Mouse (Mus musculus) kidney, adult 2 months (tissue): ENCODE data around the gene Pan3. TPM values are rescaled to one million over a fixed set of nuclear protein-coding genes. Genes with fewer than 3 reads are reported as not detected.

Experiments
- DNase-seq: peaks from one replicate; pipeline ENCODE4 v3.0.0; 2021
- H3K27ac ChIP-seq: fragments of 200-500 bp; 2 replicates; pipeline ENCODE4 v1.5.1; 2012; ENCODE audit warnings: low read depth, low read length, control low read depth, inconsistent platforms; ENCODE audit not compliant: insufficient read depth
- H3K27me3 ChIP-seq: fragments of 200-500 bp; replicated peaks from 2 replicates; pipeline ENCODE4 v1.6.1; 2012; ENCODE audit warnings: mild to moderate bottlenecking, moderate library complexity, low read length, inconsistent platforms; ENCODE audit not compliant: control insufficient read depth, insufficient read depth
- H3K36me3 ChIP-seq: fragments of 200-500 bp; 2 replicates; pipeline ENCODE4 v1.6.1; 2012; ENCODE audit warnings: mild to moderate bottlenecking, moderate library complexity, low read length, inconsistent platforms; ENCODE audit not compliant: control insufficient read depth, insufficient read depth
- H3K4me1 ChIP-seq: fragments of 200-500 bp; 2 replicates; pipeline ENCODE4 v1.6.1; 2011; ENCODE audit warnings: low read length; ENCODE audit not compliant: control insufficient read depth, insufficient read depth
- H3K4me3 ChIP-seq: fragments of 200-500 bp; 2 replicates; pipeline ENCODE4 v1.5.1; 2011; ENCODE audit warnings: mild to moderate bottlenecking, low read depth, low read length, control low read depth; ENCODE audit not compliant: insufficient read depth
- CTCF ChIP-seq: fragments of 200-500 bp; conservative IDR thresholded peaks from 2 replicates; pipeline ENCODE4 v1.5.1; 2011; ENCODE audit warnings: low read depth, mild to moderate bottlenecking, control low read depth, low read length, moderate library complexity, mixed read lengths; ENCODE audit not compliant: insufficient read depth, insufficient read length
- POLR2A ChIP-seq: fragments of 200-500 bp; IDR thresholded peaks from one replicate; pipeline ENCODE4 v1.6.1; 2011; ENCODE audit warnings: low read depth, low read length, control low read depth
- WGBS: fragments of 180-500 bp; shearing (Covaris S2); methylation state at CpG from one replicate; pipeline ENCODE4 v1.1.7; 2018; 5-methylcytosine and 5-hydroxymethylcytosine counted together
- polyA plus RNA-seq: library from polyadenylated mRNA; depleted of rRNA; stranded (reverse); fragments of >200 nt; gene quantifications from 2 replicates; pipeline ENCODE4 v1.2.3, GENCODE M21; 2012

Gene Pan3
- polyA plus RNA-seq, 1 experiment: 47.2 TPM

DNA sequence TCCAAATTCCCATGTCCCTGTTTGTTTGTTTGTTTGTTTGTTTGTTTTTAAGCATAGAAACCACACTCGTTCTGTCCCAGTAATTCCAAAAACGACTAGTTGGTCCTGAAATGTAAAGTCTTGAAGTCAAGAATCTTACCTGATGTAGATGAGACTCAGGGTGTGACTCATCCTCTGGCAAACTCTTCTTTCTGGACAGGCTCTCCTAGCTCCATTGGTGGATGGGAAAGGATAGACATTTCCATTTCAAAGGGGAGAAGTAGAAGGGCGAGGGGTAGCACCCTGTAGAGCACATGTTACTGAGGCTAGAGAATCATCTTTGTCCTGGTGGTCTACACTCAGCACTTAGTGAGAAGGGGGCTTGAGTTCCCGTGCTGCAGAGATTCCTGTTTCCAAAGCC, 12.8 kb downstream of the Pan3 start:
- WGBS: 76% methylated on average over 4 of the region's 4 CpGs

DNA sequence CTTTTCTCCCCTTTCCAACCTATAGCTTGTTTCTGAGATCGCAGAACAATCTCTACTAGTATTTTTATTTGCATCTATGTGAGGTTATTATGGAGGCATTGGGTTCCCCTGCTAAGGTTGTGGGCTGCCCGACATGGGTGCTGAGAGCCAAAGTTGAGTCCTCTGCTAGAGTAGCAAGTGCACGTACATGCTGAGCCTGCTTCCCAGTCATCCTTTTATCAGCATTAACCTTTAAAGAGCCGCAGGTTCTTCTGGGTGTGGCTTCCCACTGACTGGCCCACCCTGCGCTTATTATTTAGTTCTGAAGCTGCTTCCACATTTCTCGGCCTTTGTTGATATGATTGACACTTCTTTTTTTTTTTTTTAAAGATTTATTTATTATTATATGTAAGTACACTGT, 14.3 kb downstream of the Pan3 start:
- Histone ChIP-seq H3K27ac (no peak overlapping the region), H3K4me3 (no peak overlapping the region), H3K4me1 (peaks cover 16% of the 10 kb centered on the region), H3K27me3 (no peaks in the 10 kb centered on the region), H3K36me3 (no peaks in the 10 kb centered on the region)
- TF ChIP-seq POLR2A (no peak), CTCF (no peak)
- DNase-seq: no peak
- WGBS: 87% methylated on average over 6 of the region's 6 CpGs

More for the DNA sequence above, 12.8 kb downstream of the Pan3 start:
- H3K36me3 ChIP-seq: no peaks in the 10 kb centered on the region
- H3K4me3 ChIP-seq: no peak overlapping the region
- peaks cover 13% of the 10 kb centered on the region for H3K4me1 ChIP-seq
- H3K27me3 ChIP-seq: no peaks in the 10 kb centered on the region
- H3K27ac ChIP-seq: no peak overlapping the region
- DNase-seq: no peak
- no peak for TF ChIP-seq CTCF
- no peak for TF ChIP-seq POLR2A

DNA sequence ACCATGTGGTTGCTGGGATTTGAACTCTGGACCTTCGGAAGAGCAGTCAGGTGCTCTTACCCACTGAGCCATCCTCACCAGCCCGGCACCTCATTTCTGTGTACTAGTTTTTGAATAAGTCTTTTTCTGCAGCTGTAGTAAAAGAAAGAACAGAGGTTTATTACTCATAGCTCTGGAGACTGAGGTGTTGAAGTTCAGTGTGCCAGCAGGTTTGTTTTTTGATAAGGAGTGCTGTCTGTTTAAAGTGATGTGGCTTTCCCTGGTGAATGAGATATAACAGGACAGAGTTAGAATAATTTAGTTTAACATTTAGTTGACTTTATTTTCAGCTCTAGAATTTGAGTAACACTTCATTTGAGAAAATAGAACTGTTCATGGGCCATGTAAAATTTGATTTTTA, 14.8 kb downstream of the Pan3 start:
- TF ChIP-seq CTCF (no peak), POLR2A (no peak)
- Histone ChIP-seq H3K27me3 (no peaks in the 10 kb centered on the region), H3K27ac (no peak overlapping the region), H3K4me3 (no peak overlapping the region), H3K4me1 (peaks cover 19% of the 10 kb centered on the region), H3K36me3 (no peaks in the 10 kb centered on the region)
- 75% methylated on average over 2 of the region's 2 CpGs for WGBS
- no peak for DNase-seq

DNA sequence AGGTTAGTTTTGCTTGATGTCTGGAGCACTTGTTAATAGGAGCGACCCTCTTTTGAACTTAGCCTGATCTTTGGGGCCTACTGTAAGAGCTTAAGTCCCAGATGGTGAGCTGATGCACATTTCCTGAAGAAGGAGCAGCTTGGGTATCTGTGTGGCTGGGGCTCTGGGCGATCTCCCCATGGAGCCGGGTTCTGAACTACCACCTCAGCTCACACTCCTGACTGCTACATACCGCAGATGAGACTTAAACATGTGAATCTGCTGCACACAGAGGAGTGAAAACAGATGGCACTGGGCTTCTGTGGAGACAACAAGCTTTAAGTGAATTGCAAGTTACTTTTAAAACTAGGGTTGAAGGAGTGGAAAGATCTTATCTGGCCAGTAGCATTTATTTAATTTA, 15.3 kb downstream of the Pan3 start:
- H3K4me1 ChIP-seq: peaks cover 19% of the 10 kb centered on the region
- WGBS: 77% methylated on average over 4 of the region's 4 CpGs
- H3K36me3 ChIP-seq: no peaks in the 10 kb centered on the region
- H3K27me3 ChIP-seq: no peaks in the 10 kb centered on the region
- no peak overlapping the region for H3K4me3 ChIP-seq
- DNase-seq: no peak
- TF ChIP-seq CTCF: no peak
- TF ChIP-seq POLR2A: no peak
- no peak overlapping the region for H3K27ac ChIP-seq

DNA sequence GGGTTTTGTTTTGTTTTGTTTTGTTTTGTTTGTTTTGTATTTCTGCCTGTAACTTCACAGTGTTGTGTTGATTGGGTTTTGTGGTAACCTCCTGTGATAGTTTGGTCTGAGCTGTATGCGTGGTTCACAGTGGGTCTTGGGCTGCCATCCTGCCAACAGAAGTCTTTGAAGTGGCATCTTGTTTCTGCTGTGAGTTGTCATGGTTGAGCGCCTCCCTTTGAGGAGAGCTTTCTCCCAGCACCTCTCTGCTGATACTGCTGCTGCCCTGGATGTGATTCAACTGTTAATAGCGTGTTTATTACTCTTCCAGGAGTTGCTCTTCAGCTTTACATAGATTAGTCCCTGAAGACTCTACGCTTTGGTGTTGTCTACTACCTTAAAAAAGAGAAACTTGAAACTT, 18.6 kb downstream of the Pan3 start:
- no peaks in the 10 kb centered on the region; the same call in 1 of the 2 replicates for H3K36me3 ChIP-seq
- no peak overlapping the region for H3K4me3 ChIP-seq
- TF ChIP-seq CTCF (no peak), POLR2A (no peak)
- whole genome bisulfite sequencing: 28% methylated on average over 4 of the region's 4 CpGs
- peaks cover 19% of the 10 kb centered on the region for H3K4me1 ChIP-seq
- peak overlapping the region; percentile 45; the same call in 1 of the 2 replicates for H3K27ac ChIP-seq
- no peaks in the 10 kb centered on the region for H3K27me3 ChIP-seq
- DNase-seq: peak; percentile 57

DNA sequence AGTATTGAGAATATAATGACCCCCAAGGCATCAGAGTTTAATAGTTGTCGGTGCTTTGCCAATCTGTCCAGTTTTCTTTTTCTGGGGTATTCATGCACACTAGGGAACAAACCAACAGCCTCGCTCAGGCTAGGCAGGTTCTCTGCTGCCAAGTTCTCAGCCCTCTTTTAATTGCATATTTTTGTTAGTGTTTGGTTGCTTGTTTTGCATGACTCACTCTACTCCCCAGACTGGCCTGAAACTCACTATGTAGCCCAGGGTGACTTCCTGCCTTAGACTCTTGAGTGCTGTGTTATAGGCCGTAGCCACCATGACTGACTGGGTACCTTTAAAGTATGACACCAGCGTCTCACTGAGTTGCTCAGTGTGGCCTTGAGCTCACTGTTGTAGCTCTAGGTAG, 19.0 kb downstream of the Pan3 start:
- Histone ChIP-seq H3K4me1 (peaks cover 19% of the 10 kb centered on the region), H3K4me3 (no peak overlapping the region), H3K27me3 (no peaks in the 10 kb centered on the region), H3K36me3 (no peaks in the 10 kb centered on the region; the same call in 1 of the 2 replicates), H3K27ac (peak overlapping the region; percentile 74; the same call in 1 of the 2 replicates)
- WGBS: 29% methylated on average over 4 of the region's 4 CpGs
- DNase-seq: peak; percentile 60
- no peak for TF ChIP-seq POLR2A
- no peak for TF ChIP-seq CTCF

DNA sequence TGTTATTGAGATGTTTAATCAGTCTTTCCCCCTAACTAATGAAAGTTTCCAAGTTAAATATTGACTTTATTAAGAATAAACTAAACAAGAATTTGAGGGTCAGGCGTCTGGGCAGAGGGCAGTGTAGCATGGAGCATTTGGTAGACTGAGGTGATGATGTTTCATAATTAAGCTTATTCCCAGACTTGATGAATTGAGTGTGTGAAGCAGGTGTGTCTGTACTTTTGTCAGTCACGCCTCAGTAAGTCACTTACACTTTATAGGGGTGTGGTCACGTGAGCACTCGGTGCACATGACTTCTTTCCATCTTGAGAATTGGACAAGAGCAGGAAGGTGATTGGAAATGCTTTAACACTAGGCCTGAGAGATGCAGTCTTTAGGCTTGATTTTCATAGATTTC, 26.5 kb downstream of the Pan3 start:
- H3K36me3 ChIP-seq: no peaks in the 10 kb centered on the region; the same call in 1 of the 2 replicates
- peak; percentile 84 for DNase-seq
- H3K4me3 ChIP-seq: no peak overlapping the region
- H3K4me1 ChIP-seq: peaks cover 14% of the 10 kb centered on the region; the same call in 1 of the 2 replicates
- 33% methylated on average over 4 of the region's 4 CpGs for WGBS
- H3K27ac ChIP-seq: peak overlapping the region; percentile 92
- H3K27me3 ChIP-seq: no peaks in the 10 kb centered on the region
- TF ChIP-seq CTCF (no peak), POLR2A (no peak)
